Mouse (Mus musculus) midbrain, postnatal 0 days (tissue): ENCODE data around the gene Cbx4. TPM values are rescaled to one million over a fixed set of nuclear protein-coding genes. Genes with fewer than 3 reads are reported as not detected.

Experiments
- ATAC-seq: fragments of 200-750 bp; cut with Nextera tagmentation; 2 replicates; pipeline ENCODE4 v1.8.0; 2017; ENCODE audit warnings: moderate number of reproducible peaks, mild to moderate bottlenecking, moderate TSS enrichment, moderate library complexity; ENCODE audit not compliant: low FRiP score
- DNase-seq: peaks from one replicate; pipeline ENCODE4 v3.0.0-alpha.2; 2015; ENCODE audit warnings: low spot score
- H3K27ac ChIP-seq: fragments of 300-500 bp; sonication (generic); 2 replicates; pipeline ENCODE4 v1.5.1; 2014; ENCODE audit warnings: low read depth, mild to moderate bottlenecking, low read length, mixed read lengths
- H3K27me3 ChIP-seq: fragments of 300-500 bp; sonication (generic); 2 replicates; pipeline ENCODE4 v1.6.1; 2014; ENCODE audit warnings: low read length, control low read depth, mixed read lengths; ENCODE audit not compliant: insufficient read depth
- H3K36me3 ChIP-seq: fragments of 300-500 bp; sonication (generic); 2 replicates; pipeline ENCODE4 v1.6.1; 2014; ENCODE audit warnings: low read length, control low read depth, mixed read lengths; ENCODE audit not compliant: insufficient read depth
- H3K4me1 ChIP-seq: fragments of 300-500 bp; sonication (generic); 2 replicates; pipeline ENCODE4 v1.6.1; 2014; ENCODE audit warnings: mild to moderate bottlenecking, control low read depth, antibody characterized with exemption, low read length, mixed read lengths; ENCODE audit not compliant: insufficient read depth
- H3K4me2 ChIP-seq: fragments of 300-500 bp; sonication (generic); 2 replicates; pipeline ENCODE4 v1.6.1; 2014; ENCODE audit warnings: low read depth, mild to moderate bottlenecking, low read length, mixed read lengths; ENCODE audit not compliant: poor library complexity, severe bottlenecking
- H3K4me3 ChIP-seq: fragments of 300-500 bp; sonication (generic); 2 replicates; pipeline ENCODE4 v1.5.1; 2014; ENCODE audit warnings: low read depth, mild to moderate bottlenecking, low read length, moderate library complexity
- H3K9ac ChIP-seq: fragments of 300-500 bp; sonication (generic); replicated peaks from 2 replicates; pipeline ENCODE4 v1.6.1; 2014; ENCODE audit warnings: mild to moderate bottlenecking, low read length, moderate library complexity, mixed read lengths; ENCODE audit not compliant: poor library complexity, severe bottlenecking
- H3K9me3 ChIP-seq: fragments of 300-500 bp; sonication (generic); 2 replicates; pipeline ENCODE4 v1.6.1; 2016; ENCODE audit warnings: low read length, control low read depth
- CTCF ChIP-seq: IDR thresholded peaks from 2 replicates; pipeline ENCODE4 v1.5.1; 2016; ENCODE audit warnings: antibody characterized with exemption, mild to moderate bottlenecking
- whole genome bisulfite sequencing: fragments of 180-500 bp; shearing (Covaris S2); extraction: QIAGEN DNeasy Blood & Tissue Kit; methylation state at CpG from one replicate; pipeline ENCODE4 v1.1.7; 2014; 5-methylcytosine and 5-hydroxymethylcytosine counted together
- polyA plus RNA-seq: library from polyadenylated mRNA; unstranded; fragments of >200 nt; fragmentation: Nextera tagmentation; extraction: Ambion mirVana; gene quantifications from 2 replicates; pipeline ENCODE4 v1.2.1, GENCODE M21; 2015
- total RNA-seq: library from RNA; depleted of rRNA; stranded (reverse); fragments of >200 nt; gene quantifications from 2 replicates; pipeline ENCODE4 v1.2.3, GENCODE M21; 2014

The Cbx4 gene
- total and polyA plus RNA-seq, 2 experiments from 2014 or later = 30.5 to 53.4 TPM

- Histone ChIP-seq H3K36me3 (no peaks in the 10 kb centered on the region), H3K9me3 (no peaks in the 10 kb centered on the region), H3K4me3 (peak overlapping the region; percentile 19), H3K27ac (peak overlapping the region; percentile 92; the same call in 1 of the 2 replicates), H3K4me1 (peaks cover 33% of the 10 kb centered on the region), H3K9ac (0 out of 2 replicates have a peak overlapping the region, but pooled peaks have one; percentile 37), H3K27me3 (peaks cover 11% of the 10 kb centered on the region), H3K4me2 (peak overlapping the region; percentile 38)
- DNase-seq (peak; percentile 60), ATAC-seq (no peak)
- WGBS = 3% methylated on average over 52 of the region's 58 CpGs
- TF ChIP-seq CTCF = peak; percentile 57
Observed at GRCm38 (mm10) chr11:119058041-119058995, 27.7 kb downstream of the Cbx4 start.

DNA sequence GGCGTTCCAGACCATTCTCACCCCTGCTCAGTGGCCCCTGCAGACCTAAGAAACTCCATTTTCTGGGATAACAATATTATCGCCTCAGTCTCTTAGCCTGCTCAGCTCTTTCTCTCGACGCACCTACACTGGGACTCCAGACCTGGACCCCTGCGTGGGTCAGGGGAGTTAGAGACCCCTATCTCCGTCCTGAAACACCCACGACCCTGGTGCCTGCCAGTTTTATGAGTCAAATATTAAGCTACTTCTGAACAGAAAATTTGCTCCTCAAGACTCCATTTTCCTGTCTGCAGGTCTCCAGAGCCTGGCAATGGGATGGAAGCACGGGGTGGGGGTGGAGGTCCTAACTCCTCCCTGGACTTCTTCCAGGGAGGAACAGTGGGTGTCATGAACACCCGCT, 28.7 kb downstream of the Cbx4 start:
- H3K4me1 ChIP-seq = peaks cover 41% of the 10 kb centered on the region
- DNase-seq (no peak), ATAC-seq (no peak)
- H3K27me3 ChIP-seq = peaks cover 11% of the 10 kb centered on the region
- peak overlapping the region; percentile 92 for H3K27ac ChIP-seq
- H3K4me2 ChIP-seq = peak overlapping the region; percentile 98
- no peak for TF ChIP-seq CTCF
- H3K9me3 ChIP-seq = no peaks in the 10 kb centered on the region
- H3K36me3 ChIP-seq = no peaks in the 10 kb centered on the region
- H3K9ac ChIP-seq = peak overlapping the region; percentile 81
- 4% methylated on average over 9 of the region's 9 CpGs for WGBS
- peak overlapping the region; percentile 43 for H3K4me3 ChIP-seq

- Histone ChIP-seq H3K27ac (peak overlapping the region; percentile 92), H3K4me3 (peak overlapping the region; percentile 43), H3K9ac (peak overlapping the region; percentile 81), H3K36me3 (no peaks in the 10 kb centered on the region), H3K9me3 (no peaks in the 10 kb centered on the region), H3K27me3 (peaks cover 11% of the 10 kb centered on the region), H3K4me1 (peaks cover 44% of the 10 kb centered on the region), H3K4me2 (peak overlapping the region; percentile 98)
- peak; percentile 76 for DNase-seq
- TF ChIP-seq CTCF = peak; percentile 16; the same call in 1 of the 2 replicates
- WGBS = under 1% methylated on average over 57 of the region's 65 CpGs
- ATAC-seq = peak; percentile 20
Observed at GRCm38 (mm10) chr11:119056301-119057211, 29.5 kb downstream of the Cbx4 start.

GRCm38 (mm10) chr11:119055571-119056131, 30.4 kb downstream of the Cbx4 start:
- Histone ChIP-seq H3K4me1 (peaks cover 44% of the 10 kb centered on the region), H3K27me3 (peaks cover 20% of the 10 kb centered on the region), H3K9me3 (no peaks in the 10 kb centered on the region), H3K4me2 (peak overlapping the region; percentile 98), H3K36me3 (no peaks in the 10 kb centered on the region), H3K27ac (peak overlapping the region; percentile 92), H3K9ac (peak overlapping the region; percentile 70), H3K4me3 (peak overlapping the region; percentile 43)
- ATAC-seq (no peak), DNase-seq (no peak)
- 2% methylated on average over 32 of the region's 32 CpGs for WGBS
- TF ChIP-seq CTCF = no peak

GRCm38 (mm10) chr11:119054351-119055345, 31.4 kb downstream of the Cbx4 start:
- 2% methylated on average over 47 of the region's 47 CpGs for WGBS
- peak overlapping the region; percentile 43 for H3K4me3 ChIP-seq
- H3K27me3 ChIP-seq = peaks cover 28% of the 10 kb centered on the region
- peak overlapping the region; percentile 70 for H3K9ac ChIP-seq
- H3K4me2 ChIP-seq = peak overlapping the region; percentile 98
- no peaks in the 10 kb centered on the region for H3K36me3 ChIP-seq
- no peaks in the 10 kb centered on the region for H3K9me3 ChIP-seq
- no peak for ATAC-seq
- H3K27ac ChIP-seq = peak overlapping the region; percentile 92
- DNase-seq = peak; percentile 62
- peaks cover 44% of the 10 kb centered on the region for H3K4me1 ChIP-seq
- TF ChIP-seq CTCF = peak; percentile 72
